ENCODE assay signal across 25 mouse cellular contexts in genomic region chr19:56888654-56889053, GRCm38 (mm10). TPM values are rescaled to one million over a fixed set of nuclear protein-coding genes. Genes with fewer than 3 reads are reported as not detected.
DNase-seq lines count a peak whose midpoint lies in the region; ATAC-seq lines count a peak whose summit lies in the region.
"Had no signal": no experiment of that assay in that cellular context is flagged by ENCODE, and none has a peak within 500 bp of the region (broad histone marks: within the 10 kb centered on the region; RNA-seq: fewer than 3 reads in every experiment).

No protein-coding gene starts in this region.

- H3K4me1 ChIP-seq in midbrain, embryonic 10.5 days = peaks cover 29% of the 10 kb centered on the region
- H3K4me1 ChIP-seq in midbrain, embryonic 13.5 days (replicated peaks) = peaks cover 6% of the 10 kb centered on the region
- no peaks in the 10 kb centered on the region for H3K4me1 ChIP-seq in embryonic facial prominence, embryonic 11.5 days (ENCODE audit: control insufficient read depth, insufficient read depth, low read length)
- peaks cover 56% of the 10 kb centered on the region for H3K4me1 ChIP-seq in limb, embryonic 10.5 days
- H3K4me1 ChIP-seq in stomach, embryonic 14.5 days (ENCODE audit: control insufficient read depth, insufficient read depth, low read length) = peaks cover 24% of the 10 kb centered on the region

- no peak overlapping the region for H3K4me3 ChIP-seq in midbrain, embryonic 10.5 days
- no peak overlapping the region for H3K4me3 ChIP-seq in midbrain, embryonic 13.5 days (replicated peaks)
- no peak overlapping the region for H3K4me3 ChIP-seq in embryonic facial prominence, embryonic 11.5 days (ENCODE audit: low read depth, low read length)
- H3K4me3 ChIP-seq in limb, embryonic 10.5 days = no peak overlapping the region
- no peak overlapping the region for H3K4me3 ChIP-seq in stomach, embryonic 14.5 days (ENCODE audit: low read depth, low read length)
- H3K4me3 ChIP-seq: forebrain, embryonic 10.5 days; gastrocnemius, adult 2 months; heart, embryonic 10.5 days; hindbrain, embryonic 10.5 days; neural tube, embryonic 12.5 days had no signal

- 49% methylated on average over 5 of the region's 5 CpGs for WGBS in midbrain, embryonic 10.5 days
- 27% methylated on average over 5 of the region's 5 CpGs for WGBS in midbrain, embryonic 13.5 days
- WGBS in embryonic facial prominence, embryonic 11.5 days = 50% methylated on average over 5 of the region's 5 CpGs
- 57% methylated on average over 5 of the region's 5 CpGs for WGBS in limb, embryonic 10.5 days
- WGBS in stomach, embryonic 14.5 days = 37% methylated on average over 5 of the region's 5 CpGs

- DNase-seq in midbrain, embryonic 10.5 days (ENCODE audit: low spot score) = no peak
- DNase-seq in embryonic facial prominence, embryonic 11.5 days (ENCODE audit: low spot score) = peak; percentile 59
- DNase-seq in limb, embryonic 10.5 days (ENCODE audit: low spot score) = no peak
- no peak for DNase-seq in right cerebral cortex, adult 18-20 months
- no peak for DNase-seq in layer of hippocampus, postnatal 10 days (ENCODE audit: low spot score in 2 of 2)
- no peak for DNase-seq in kidney, postnatal 10 days
- DNase-seq: adrenal gland, adult 8-10 months; cerebellum, adult 11 months; cerebellum, postnatal 36 days; gastrocnemius, adult 2 months; kidney, adult 8-10 months; kidney, postnatal 36 days; liver; lung, postnatal 14 days; right cerebral cortex, postnatal 4 days had no signal

- ATAC-seq in midbrain, embryonic 13.5 days = no peak
- no peak for ATAC-seq in embryonic facial prominence, embryonic 11.5 days (replicated peaks; ENCODE audit: insufficient number of reproducible peaks, low FRiP score, low TSS enrichment, low read depth)
- peak; percentile 62; the same call in 1 of the 2 replicates for ATAC-seq in stomach, embryonic 14.5 days (ENCODE audit: insufficient number of reproducible peaks, insufficient read depth, low FRiP score, low read depth)
- ATAC-seq: hindbrain, postnatal 0 days had no signal

- H3K9ac ChIP-seq in midbrain, embryonic 13.5 days (replicated peaks) = no peak overlapping the region
- no peak overlapping the region for H3K9ac ChIP-seq in embryonic facial prominence, embryonic 11.5 days (replicated peaks; ENCODE audit: low read length)
- no peak overlapping the region for H3K9ac ChIP-seq in stomach, embryonic 14.5 days (replicated peaks; ENCODE audit: low read depth, low read length)
- H3K9ac ChIP-seq: neural tube, embryonic 12.5 days had no signal

- no peaks in the 10 kb centered on the region for H3K27me3 ChIP-seq in midbrain, embryonic 10.5 days (ENCODE audit: low read depth, poor library complexity, severe bottlenecking)
- H3K27me3 ChIP-seq in midbrain, embryonic 13.5 days = no peaks in the 10 kb centered on the region
- H3K27me3 ChIP-seq in embryonic facial prominence, embryonic 11.5 days (ENCODE audit: control insufficient read depth, insufficient read depth, low read length) = no peaks in the 10 kb centered on the region
- H3K27me3 ChIP-seq in limb, embryonic 10.5 days (ENCODE audit: low read depth, poor library complexity, severe bottlenecking) = peaks cover 14% of the 10 kb centered on the region; the same call in 1 of the 2 replicates
- H3K27me3 ChIP-seq in stomach, embryonic 14.5 days (ENCODE audit: control insufficient read depth, insufficient read depth, low read length) = no peaks in the 10 kb centered on the region
- H3K27me3 ChIP-seq: neural tube, embryonic 12.5 days had no signal

- no peaks in the 10 kb centered on the region for H3K36me3 ChIP-seq in midbrain, embryonic 10.5 days
- H3K36me3 ChIP-seq in midbrain, embryonic 13.5 days = no peaks in the 10 kb centered on the region
- H3K36me3 ChIP-seq in embryonic facial prominence, embryonic 11.5 days (replicated peaks; ENCODE audit: control insufficient read depth, insufficient read depth, low read depth, low read length) = no peaks in the 10 kb centered on the region
- H3K36me3 ChIP-seq in limb, embryonic 10.5 days = no peaks in the 10 kb centered on the region
- no peaks in the 10 kb centered on the region for H3K36me3 ChIP-seq in stomach, embryonic 14.5 days (ENCODE audit: control insufficient read depth, insufficient read depth, low read length)
- H3K36me3 ChIP-seq: forebrain, embryonic 10.5 days; heart, embryonic 10.5 days; hindbrain, embryonic 10.5 days; neural tube, embryonic 12.5 days had no signal

- H3K4me2 ChIP-seq in midbrain, embryonic 13.5 days (replicated peaks) = no peak overlapping the region
- H3K4me2 ChIP-seq in embryonic facial prominence, embryonic 11.5 days (ENCODE audit: low read depth, low read length) = no peak overlapping the region
- H3K4me2 ChIP-seq in stomach, embryonic 14.5 days (replicated peaks; ENCODE audit: low read depth, low read length) = no peak overlapping the region
- H3K4me2 ChIP-seq: neural tube, embryonic 12.5 days had no signal

- H3K9me3 ChIP-seq in midbrain, embryonic 10.5 days (replicated peaks) = no peaks in the 10 kb centered on the region
- H3K9me3 ChIP-seq in midbrain, embryonic 13.5 days = no peaks in the 10 kb centered on the region
- no peaks in the 10 kb centered on the region for H3K9me3 ChIP-seq in embryonic facial prominence, embryonic 11.5 days (replicated peaks; ENCODE audit: control insufficient read depth, low read length)
- H3K9me3 ChIP-seq in limb, embryonic 10.5 days (replicated peaks) = no peaks in the 10 kb centered on the region
- H3K9me3 ChIP-seq in stomach, embryonic 14.5 days (ENCODE audit: control insufficient read depth, low read depth, low read length) = no peaks in the 10 kb centered on the region
- H3K9me3 ChIP-seq: forebrain, embryonic 10.5 days; heart, embryonic 10.5 days; hindbrain, embryonic 10.5 days; neural tube, embryonic 12.5 days had no signal

- H3K27ac ChIP-seq in midbrain, embryonic 10.5 days (replicated peaks) = peak overlapping the region; percentile 42; the same call in 1 of the 2 replicates
- no peak overlapping the region for H3K27ac ChIP-seq in midbrain, embryonic 13.5 days
- H3K27ac ChIP-seq in embryonic facial prominence, embryonic 11.5 days (replicated peaks; ENCODE audit: low read depth, low read length) = no peak overlapping the region
- H3K27ac ChIP-seq in limb, embryonic 10.5 days = peak overlapping the region; percentile 54
- peak overlapping the region; percentile 29 for H3K27ac ChIP-seq in stomach, embryonic 14.5 days (ENCODE audit: low read length)
- H3K27ac ChIP-seq: forebrain, embryonic 10.5 days; gastrocnemius, adult 2 months; heart, embryonic 10.5 days; hindbrain, embryonic 10.5 days; hindbrain, postnatal 0 days; neural tube, embryonic 12.5 days had no signal

RNA-seq across cellular contexts. Expression of gene Vwa2, which starts 14.6 kb away (rescaled TPM):
- polyA plus RNA-seq in midbrain, embryonic 10.5 days (2016; fragmentation: Nextera tagmentation; extraction: Ambion mirVana) = 0.26 and 0.52 TPM in 2 replicates
- polyA plus RNA-seq in midbrain, embryonic 13.5 days (2015; fragmentation: Nextera tagmentation; extraction: Ambion mirVana) = 0.26 and 0.36 TPM in 2 replicates
- 2.7 and 3.3 TPM in 2 replicates for polyA plus RNA-seq in embryonic facial prominence, embryonic 11.5 days (2014; fragmentation: Nextera tagmentation; extraction: Ambion mirVana)
- polyA plus RNA-seq in limb, embryonic 10.5 days (2016; fragmentation: Nextera tagmentation; extraction: Ambion mirVana) = 3.7 and 4.9 TPM in 2 replicates
- 3.3 and 3.8 TPM in 2 replicates for polyA plus RNA-seq in stomach, embryonic 14.5 days (2014; fragmentation: Nextera tagmentation; extraction: Ambion mirVana)
- under 1 TPM; 0.27 to 0.31 TPM for total RNA-seq in layer of hippocampus, postnatal 10 days (2021)
- total RNA-seq: adrenal gland, adult 8-10 months; gastrocnemius, adult 2 months; megakaryocyte, adult 5-6 weeks; monocyte, adult 5-6 weeks had no signal
- polyA plus RNA-seq: heart, postnatal 0 days had no signal

Comparison
In these comparisons a context has a peak if more than half of its experiments do, and no peak if none do; other contexts are left out.
1. H3K27ac ChIP-seq: peak in midbrain, embryonic 10.5 days (single experiment), limb, embryonic 10.5 days (single experiment) and stomach, embryonic 14.5 days (single experiment); none in midbrain, embryonic 13.5 days (single experiment) and embryonic facial prominence, embryonic 11.5 days (single experiment).